Mouse (Mus musculus) frontal cortex, postnatal 36 days (tissue): ENCODE measurements around the gene Plekhg3.

ENCODE experiments used
- DNase-seq, 2 experiments: peaks; one replicate each; pipeline ENCODE4 v3.0.0; 2022; ENCODE audit warnings: low spot score in 2 of 2

The Plekhg3 gene

GRCm38 (mm10) chr12:76527245-76527881, 3.3 kb upstream of the Plekhg3 start:
- no peak for DNase-seq

- DNase-seq, result no peak
Observed at GRCm38 (mm10) chr12:76528766-76529165, 1.9 kb upstream of the Plekhg3 start.

DNA sequence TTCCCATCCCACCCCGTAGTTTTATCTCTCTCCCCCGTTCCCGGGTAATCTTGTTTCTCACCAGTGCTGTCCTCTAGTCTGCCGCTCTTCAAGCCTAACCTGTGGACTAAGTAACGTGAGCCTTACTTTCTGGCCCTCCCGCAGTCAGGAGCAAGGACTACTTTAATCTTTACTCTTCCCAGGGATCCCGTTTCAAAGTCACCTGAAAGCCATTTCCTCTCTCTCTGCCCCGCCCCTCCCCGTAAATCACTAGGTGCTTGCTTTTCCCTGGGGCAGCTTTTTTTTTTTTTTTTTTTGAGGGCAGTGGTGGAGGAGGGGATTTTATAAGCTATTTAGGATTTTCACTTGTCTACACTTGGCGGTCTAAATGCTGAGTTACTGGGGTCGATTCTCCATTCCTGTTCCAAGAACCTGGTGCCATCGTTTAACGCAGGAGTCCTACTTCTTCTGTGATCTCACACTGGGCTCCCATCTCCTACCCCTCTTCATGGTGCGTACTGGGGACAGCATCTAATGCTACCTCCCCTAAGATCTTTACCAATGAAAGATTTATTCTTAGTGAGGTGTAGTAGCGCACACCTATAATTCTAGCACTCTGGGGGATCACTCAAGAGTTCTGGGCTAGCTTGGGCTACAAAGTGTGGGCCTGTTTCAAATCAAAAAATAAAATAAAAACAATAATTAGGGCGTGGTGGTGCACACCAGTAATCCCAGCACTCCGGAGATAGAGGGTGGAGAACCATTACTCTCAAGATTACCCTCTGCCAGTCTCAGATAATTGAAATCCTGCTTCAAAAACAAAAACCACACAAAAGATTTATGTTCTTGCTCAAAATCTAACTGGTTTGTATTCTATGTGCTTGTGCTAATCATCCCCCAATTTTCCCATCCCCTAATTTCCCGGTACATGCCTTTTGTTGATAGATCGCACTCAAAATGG, 1.6 kb downstream of the Plekhg3 start:
- DNase-seq, result no peak

GRCm38 (mm10) chr12:76532926-76533376, 2.3 kb downstream of the Plekhg3 start:
- DNase-seq, result no peak

GRCm38 (mm10) chr12:76533377-76534222, 2.9 kb downstream of the Plekhg3 start:
- DNase-seq, result peak in 1 of 2 experiments; percentile 35

DNA sequence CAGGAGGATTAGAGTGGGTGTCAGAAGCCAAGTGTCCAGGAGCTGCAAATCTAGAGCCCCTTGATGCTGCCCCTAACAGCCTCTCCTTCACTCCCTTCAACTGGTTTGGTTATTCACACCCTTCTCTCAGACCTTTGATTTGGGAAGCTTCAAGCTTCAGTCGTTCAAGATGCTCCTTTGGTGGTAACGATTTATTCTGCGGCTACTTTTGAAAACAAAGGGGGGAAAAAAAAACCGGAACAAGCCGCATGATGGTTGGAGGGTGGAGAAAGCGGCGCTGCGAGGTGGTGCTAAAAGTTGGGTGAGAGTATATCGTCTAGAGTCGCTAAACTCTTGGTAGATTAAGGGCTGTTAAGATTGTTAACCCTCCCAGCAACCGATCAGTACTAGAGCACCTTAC, 3.5 kb downstream of the Plekhg3 start:
- no peak for DNase-seq

- no peak for DNase-seq
Observed at GRCm38 (mm10) chr12:76534641-76535283, 4.1 kb downstream of the Plekhg3 start.

GRCm38 (mm10) chr12:76535471-76535900, 4.8 kb downstream of the Plekhg3 start:
- no peak for DNase-seq

- no peak for DNase-seq
Observed at GRCm38 (mm10) chr12:76536591-76537153, 6.0 kb downstream of the Plekhg3 start.

DNA sequence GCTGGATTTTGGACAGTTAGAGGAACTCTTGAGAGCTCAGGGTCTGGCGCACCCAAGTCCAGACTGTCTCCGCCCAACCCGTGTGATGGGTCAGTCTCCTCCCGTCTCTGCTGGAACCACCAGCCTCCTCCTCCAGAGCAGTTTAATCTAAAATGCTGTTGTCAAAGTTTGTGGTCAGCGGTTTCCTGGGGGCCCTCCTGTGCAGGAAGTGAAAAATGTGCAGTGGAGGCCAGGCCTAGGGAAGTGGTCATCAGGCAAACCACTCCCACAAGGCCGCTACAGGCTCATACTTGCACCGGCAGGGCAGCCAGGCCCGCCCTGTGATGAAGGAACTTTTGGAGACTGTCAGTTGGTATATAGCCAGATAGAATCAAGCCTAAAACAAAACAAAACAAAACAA, 6.7 kb downstream of the Plekhg3 start:
- no peak for DNase-seq

- DNase-seq, result no peak
Observed at GRCm38 (mm10) chr12:76540169-76540568, 9.5 kb downstream of the Plekhg3 start.

- no peak for DNase-seq
Observed at GRCm38 (mm10) chr12:76540701-76541221, 10.1 kb downstream of the Plekhg3 start.

GRCm38 (mm10) chr12:76541475-76541874, 10.8 kb downstream of the Plekhg3 start:
- DNase-seq, result no peak

DNA sequence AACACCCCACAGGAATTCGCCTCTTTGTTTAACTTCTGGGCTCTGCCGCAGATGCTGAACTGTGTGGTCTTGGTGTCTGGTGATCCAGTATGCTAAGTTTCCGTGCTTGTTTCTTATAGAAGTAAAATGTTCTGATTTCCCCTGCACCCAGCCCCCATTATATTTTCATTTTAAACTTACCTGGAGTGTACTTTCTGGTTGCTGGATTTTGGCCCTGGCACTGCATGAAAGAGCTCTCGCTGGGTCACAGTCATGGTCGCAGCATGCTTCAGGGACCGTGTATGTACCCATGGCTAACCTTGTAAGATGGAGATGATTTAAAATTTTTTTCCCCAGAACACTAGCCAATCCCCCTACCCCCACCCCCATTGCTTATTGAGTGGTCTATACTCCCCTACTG, 11.2 kb downstream of the Plekhg3 start:
- DNase-seq, result no peak

GRCm38 (mm10) chr12:76545786-76546370, 15.2 kb downstream of the Plekhg3 start:
- peak; percentile 41 to 51 for DNase-seq

DNA sequence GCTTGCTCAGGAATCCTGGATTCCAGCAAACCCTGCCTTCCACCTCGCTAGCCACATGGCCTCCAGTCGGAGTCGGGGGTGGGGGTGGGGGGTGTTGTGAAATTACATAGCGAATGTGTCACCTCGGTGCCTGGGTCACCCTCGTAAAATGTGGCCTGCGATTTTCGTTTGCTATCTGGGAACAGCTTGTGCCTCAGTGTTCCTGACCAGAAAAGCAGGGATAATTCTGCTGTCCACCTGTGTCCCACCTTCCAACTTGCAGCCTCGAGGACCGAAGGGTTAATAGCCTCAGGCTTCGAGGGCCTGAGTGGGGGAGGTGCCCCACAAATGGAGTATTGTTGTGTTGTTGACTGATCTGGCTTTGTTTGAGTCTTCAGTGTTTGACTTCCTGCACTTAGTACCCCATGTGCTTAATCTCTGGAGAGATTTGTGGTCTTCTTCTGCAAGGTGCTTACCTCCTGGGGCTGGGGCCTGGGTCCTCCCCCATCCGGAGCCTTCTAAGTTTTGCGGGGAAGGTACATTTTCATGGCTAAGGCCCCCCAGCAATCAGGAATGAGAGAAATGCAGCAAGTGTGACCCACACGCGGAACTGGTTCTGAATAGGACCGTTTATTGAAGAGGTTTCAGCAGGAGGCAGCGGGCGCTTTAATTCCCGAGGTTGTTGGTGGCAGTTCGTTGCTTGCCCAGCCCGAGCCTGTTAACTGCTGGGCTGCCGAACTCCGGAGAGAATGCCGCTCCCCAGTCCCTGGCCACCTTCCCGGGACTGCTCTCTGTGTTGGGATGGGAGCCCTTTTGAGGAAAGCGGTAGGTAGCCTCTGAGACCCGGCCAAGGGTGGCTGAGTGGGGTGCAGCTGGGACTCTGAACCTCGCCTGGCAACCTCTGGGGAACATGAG, 15.9 kb downstream of the Plekhg3 start:
- peak in 1 of 2 experiments; percentile 31 for DNase-seq

DNA sequence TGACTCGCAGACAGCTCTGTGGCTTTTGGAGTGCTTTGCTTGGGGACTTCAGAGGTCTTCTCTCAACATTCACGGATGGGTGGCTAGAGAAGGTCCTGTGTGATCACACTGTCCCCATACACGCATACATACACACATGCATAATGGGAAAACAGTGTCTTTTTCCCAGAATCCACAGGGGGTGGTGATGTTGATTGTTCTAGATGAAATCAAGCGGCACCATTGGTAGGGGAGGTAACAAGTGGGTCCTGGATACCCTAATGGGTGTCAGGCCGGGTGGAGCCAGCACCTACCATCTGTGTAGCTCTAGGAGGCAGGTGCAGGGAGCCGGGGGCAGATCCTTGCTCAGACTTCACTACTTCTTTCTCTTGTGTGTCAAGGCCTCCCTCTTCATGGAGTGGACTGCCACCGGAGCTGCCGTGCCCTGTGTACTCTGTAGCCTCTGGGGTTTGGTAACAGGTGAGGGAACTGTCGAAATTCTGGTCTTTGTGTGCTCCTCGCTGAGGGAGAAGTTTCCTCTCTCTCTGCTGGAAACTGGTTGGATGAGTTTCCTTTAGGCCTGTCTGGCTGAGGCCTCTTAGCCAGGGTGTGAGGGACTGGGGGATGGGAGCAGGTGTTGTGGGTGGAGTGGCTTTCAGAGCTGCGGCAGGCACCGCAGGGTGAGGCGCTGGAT, 16.9 kb downstream of the Plekhg3 start:
- no peak for DNase-seq

GRCm38 (mm10) chr12:76548082-76548423, 17.4 kb downstream of the Plekhg3 start:
- no peak for DNase-seq

- no peak for DNase-seq
Observed at GRCm38 (mm10) chr12:76549203-76549602, 18.5 kb downstream of the Plekhg3 start.
